Comparison of ENCODE assay signal across 20 mouse cellular contexts in the genomic region with DNA sequence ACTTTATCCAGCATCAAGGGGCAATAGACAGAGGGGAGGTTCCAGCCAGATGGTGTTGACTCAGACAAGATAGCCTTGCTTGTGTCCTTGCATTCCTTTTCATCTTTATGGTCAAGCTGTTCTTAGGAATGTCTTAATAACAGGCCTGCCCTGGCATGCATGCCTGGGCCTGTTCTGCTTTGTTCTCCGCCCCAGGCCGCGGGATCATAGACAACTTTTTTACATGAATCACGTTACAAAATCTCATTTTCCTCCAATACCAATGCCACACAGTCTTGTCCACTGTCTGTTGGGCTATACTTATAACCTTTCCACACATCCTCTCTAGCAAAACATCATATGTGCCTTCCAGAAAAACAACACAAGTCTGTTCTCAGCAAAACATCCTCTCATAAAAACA.
"Had no signal": no experiment of that assay in that cellular context is flagged by ENCODE, and none has a peak within 500 bp of the region (broad histone marks: within the 10 kb centered on the region; RNA-seq: fewer than 3 reads in every experiment).

No protein-coding gene starts in this region.

- DNase-seq: lung, adult 2 months; lung, postnatal 14 days; lung, postnatal 36 days; retina, postnatal 1 day; right cerebral cortex, adult 18-20 months; right cerebral cortex, postnatal 25 days; right cerebral cortex, postnatal 4 days; spleen, adult 18-20 months; thymus, adult 18-20 months; thymus, postnatal 14 days; thymus, postnatal 36 days had no signal

- H3K9ac ChIP-seq: lung, embryonic 15.5 days; midbrain, embryonic 13.5 days; midbrain, embryonic 15.5 days; neural tube, embryonic 13.5 days; neural tube, embryonic 15.5 days had no signal

- H3K27ac ChIP-seq: lung, embryonic 15.5 days; macrophage; midbrain, embryonic 13.5 days; midbrain, embryonic 15.5 days; neural tube, embryonic 13.5 days; neural tube, embryonic 15.5 days had no signal

- H3K4me3 ChIP-seq: lung, embryonic 15.5 days; megakaryocyte, embryonic 14.5 days; midbrain, embryonic 13.5 days; midbrain, embryonic 15.5 days; neural tube, embryonic 13.5 days; neural tube, embryonic 15.5 days had no signal

- H3K4me2 ChIP-seq: lung, embryonic 15.5 days; midbrain, embryonic 11.5 days; midbrain, embryonic 13.5 days; midbrain, embryonic 15.5 days; neural tube, embryonic 13.5 days; neural tube, embryonic 15.5 days had no signal

- H3K27me3 ChIP-seq: lung, embryonic 15.5 days; megakaryocyte, embryonic 14.5 days; midbrain, embryonic 13.5 days; midbrain, embryonic 15.5 days; neural tube, embryonic 13.5 days; neural tube, embryonic 15.5 days had no signal

- H3K36me3 ChIP-seq: lung, embryonic 15.5 days; midbrain, embryonic 13.5 days; midbrain, embryonic 15.5 days; neural tube, embryonic 13.5 days; neural tube, embryonic 15.5 days had no signal

- H3K4me1 ChIP-seq: lung, embryonic 15.5 days; megakaryocyte, embryonic 14.5 days; midbrain, embryonic 13.5 days; midbrain, embryonic 15.5 days; neural tube, embryonic 13.5 days; neural tube, embryonic 15.5 days had no signal

- H3K9me3 ChIP-seq: lung, embryonic 15.5 days; megakaryocyte, embryonic 14.5 days; midbrain, embryonic 13.5 days; midbrain, embryonic 15.5 days; neural tube, embryonic 13.5 days; neural tube, embryonic 15.5 days had no signal

- ATAC-seq: lung, postnatal 0 days; midbrain, embryonic 13.5 days; midbrain, embryonic 15.5 days had no signal
